Mouse (Mus musculus) effector memory CD4-positive, alpha-beta T cell, adult 7 months (primary cell): ENCODE data around the gene Tm7sf2. TPM values are rescaled to one million over a fixed set of nuclear protein-coding genes. Genes with fewer than 3 reads are reported as not detected.

Experiments
- polyA plus RNA-seq: library from polyadenylated mRNA; unstranded; fragments of 100-300 nt; shearing (Covaris generic); gene quantifications from one replicate; pipeline ENCODE4 v1.2.1, GENCODE M21; 2017

Tm7sf2 gene
- polyA plus RNA-seq: 6.2 TPM

GRCm38 (mm10) chr19:6067724-6068415, at the start of gene Tm7sf2:
TSS of gene Tm7sf2 (minus strand) at chr19:6068373.

GRCm38 (mm10) chr19:6105586-6105985, 37.4 kb upstream of the Tm7sf2 start, which contains the start of gene Naaladl1:
TSS of gene Naaladl1 (plus strand) at chr19:6105782.

GRCm38 (mm10) chr19:6094119-6094518, 25.9 kb upstream of the Tm7sf2 start, which contains the start of gene AC131692.1:
TSS of gene AC131692.1 (plus strand) at chr19:6094419.

GRCm38 (mm10) chr19:6084478-6085248, 16.5 kb upstream of the Tm7sf2 start, which contains the start of the genes Zfpl1 and Cdca5:
TSS of gene Zfpl1 (minus strand) at chr19:6084956.
TSS of gene Cdca5 (plus strand) at chr19:6084983.

GRCm38 (mm10) chr19:6082156-6082555, 14.0 kb upstream of the Tm7sf2 start, which contains the start of gene Gm28374:
TSS of gene Gm28374 (minus strand) at chr19:6082256.

GRCm38 (mm10) chr19:6079983-6080480, 11.9 kb upstream of the Tm7sf2 start, which contains the start of gene Tmem262:
TSS of gene Tmem262 (plus strand) at chr19:6080033.

GRCm38 (mm10) chr19:6076564-6077393, 8.6 kb upstream of the Tm7sf2 start, which contains the start of gene Vps51:
TSS of gene Vps51 (minus strand) at chr19:6077231.

GRCm38 (mm10) chr19:6061021-6061533, 7.1 kb downstream of the Tm7sf2 start, which contains the start of gene Znhit2:
TSS of gene Znhit2 (plus strand) at chr19:6061192.

GRCm38 (mm10) chr19:6057313-6058096, 10.7 kb downstream of the Tm7sf2 start, which contains the start of the genes Mrpl49 and Fau:
TSS of gene Mrpl49 (minus strand) at chr19:6057785.
TSS of gene Fau (plus strand) at chr19:6057844.

GRCm38 (mm10) chr19:6046294-6047153, 21.6 kb downstream of the Tm7sf2 start, which contains the start of gene Syvn1:
TSS of gene Syvn1 (plus strand) at chr19:6046576.

GRCm38 (mm10) chr19:6015511-6016315, 52.5 kb downstream of the Tm7sf2 start, which contains the start of gene Capn1:
TSS of gene Capn1 (minus strand) at chr19:6015897.

Other genes starting within 250 kb of the Tm7sf2 start
- gene Frmd8, start 193.1 kb downstream of the Tm7sf2 start, polyA plus RNA-seq: 120 TPM
- 21.1 TPM for gene Slc25a45, start 190.6 kb downstream of the Tm7sf2 start, polyA plus RNA-seq
- gene Tigd3, start 174.2 kb downstream of the Tm7sf2 start, polyA plus RNA-seq: 0.30 TPM
- gene Dpf2, start 155.4 kb downstream of the Tm7sf2 start, polyA plus RNA-seq: 126 TPM
- 0.29 TPM for gene Cdc42ep2, start 143.6 kb downstream of the Tm7sf2 start, polyA plus RNA-seq
- 35.9 TPM for gene Pola2, start 104.2 kb downstream of the Tm7sf2 start, polyA plus RNA-seq
- gene Slc22a20, start 82.2 kb downstream of the Tm7sf2 start, polyA plus RNA-seq: not detected
- 43.6 TPM for gene Capn1, start 52.5 kb downstream of the Tm7sf2 start, polyA plus RNA-seq
- gene Syvn1, start 21.8 kb downstream of the Tm7sf2 start, polyA plus RNA-seq: 55.4 TPM
- 22.8 TPM for gene Mrpl49, start 10.6 kb downstream of the Tm7sf2 start, polyA plus RNA-seq
- gene Fau, start 10.5 kb downstream of the Tm7sf2 start, polyA plus RNA-seq: 995 TPM
- 17.7 TPM for gene Znhit2, start 7.2 kb downstream of the Tm7sf2 start, polyA plus RNA-seq
- gene Vps51, start 8.9 kb upstream of the Tm7sf2 start, polyA plus RNA-seq: 79.3 TPM
- not detected for gene Tmem262, start 11.7 kb upstream of the Tm7sf2 start, polyA plus RNA-seq
- gene Gm28374, start 13.9 kb upstream of the Tm7sf2 start, polyA plus RNA-seq: 1.2 TPM
- gene Zfpl1, start 16.6 kb upstream of the Tm7sf2 start, polyA plus RNA-seq: 26.0 TPM
- gene Cdca5, start 16.6 kb upstream of the Tm7sf2 start, polyA plus RNA-seq: 0.80 TPM
- gene AC131692.1, start 26.0 kb upstream of the Tm7sf2 start, polyA plus RNA-seq: not detected
- gene Naaladl1, start 37.4 kb upstream of the Tm7sf2 start, polyA plus RNA-seq: not detected
- 6.3 TPM for gene Sac3d1, start 50.3 kb upstream of the Tm7sf2 start, polyA plus RNA-seq
- 28.8 TPM for gene Snx15, start 59.9 kb upstream of the Tm7sf2 start, polyA plus RNA-seq
- gene Batf2, start 72.6 kb upstream of the Tm7sf2 start, polyA plus RNA-seq: not detected
- 38.1 TPM for gene Arl2, start 73.2 kb upstream of the Tm7sf2 start, polyA plus RNA-seq
- gene Majin, start 116.0 kb upstream of the Tm7sf2 start, polyA plus RNA-seq: 0.33 TPM
- not detected for gene Gpha2, start 158.0 kb upstream of the Tm7sf2 start, polyA plus RNA-seq
- gene Ppp2r5b, start 167.5 kb upstream of the Tm7sf2 start, polyA plus RNA-seq: 15.8 TPM
- gene Atg2a, start 173.3 kb upstream of the Tm7sf2 start, polyA plus RNA-seq: 70.6 TPM
- gene Ehd1, start 208.4 kb upstream of the Tm7sf2 start, polyA plus RNA-seq: 38.7 TPM
- 0.48 TPM for gene Cdc42bpg, start 238.1 kb upstream of the Tm7sf2 start, polyA plus RNA-seq